Mouse (Mus musculus): ENCODE data around the gene Frzb.

Frzb gene

DNA sequence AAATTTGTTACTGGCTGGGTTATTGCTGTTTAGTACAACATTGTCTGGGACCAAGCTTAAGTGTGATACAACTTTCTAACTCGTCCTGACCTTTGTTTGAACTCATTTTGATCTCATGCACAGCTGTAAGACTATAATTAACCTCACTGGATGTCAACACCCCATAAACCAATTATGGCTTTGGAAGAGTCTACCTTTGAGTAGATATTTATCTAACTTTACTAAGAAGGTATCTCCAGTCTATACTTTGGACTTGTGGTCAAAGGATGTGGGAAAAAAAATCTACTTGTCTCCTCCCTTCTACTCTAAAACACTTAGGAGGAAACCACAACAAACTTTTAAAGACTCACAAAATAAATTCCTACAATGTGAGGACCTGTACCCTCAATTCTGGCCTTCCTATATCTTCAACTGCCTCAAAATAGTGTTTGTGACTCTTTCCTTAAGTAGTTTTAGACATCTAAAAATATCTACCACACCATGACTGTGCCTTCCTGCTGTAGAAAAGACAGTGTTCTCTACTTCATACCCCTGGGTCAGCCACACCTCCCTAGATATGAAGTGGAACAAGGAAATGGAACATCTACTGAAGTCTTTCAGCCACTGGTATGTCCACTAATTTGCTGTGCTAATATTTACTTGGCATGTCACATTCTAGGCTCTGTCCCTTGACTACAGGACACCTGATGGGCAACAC lies 16.9 kb downstream of the Frzb start:
- in situ Hi-C loops (cut with MboI, MseI), result no loop called here

DNA sequence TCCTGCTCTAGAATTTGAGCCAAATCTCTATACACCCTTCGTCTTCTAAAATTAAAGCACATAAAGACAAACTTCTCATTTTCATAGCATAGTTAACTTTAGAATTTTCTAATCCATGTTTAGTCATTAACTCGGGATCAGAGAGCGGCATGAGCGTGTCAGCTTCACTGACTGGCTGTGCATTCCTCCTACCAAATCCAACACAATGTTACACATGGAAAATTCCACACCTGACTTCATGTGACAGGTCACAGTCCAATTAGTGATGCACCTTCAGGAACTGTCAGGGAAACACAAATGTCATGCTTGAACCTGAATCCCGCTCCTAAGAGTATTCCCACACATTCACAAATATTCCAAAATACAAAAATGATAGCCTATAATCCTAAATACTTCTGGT lies 24.3 kb downstream of the Frzb start:
- in situ Hi-C loops (cut with MboI, MseI), result no loop called here

DNA sequence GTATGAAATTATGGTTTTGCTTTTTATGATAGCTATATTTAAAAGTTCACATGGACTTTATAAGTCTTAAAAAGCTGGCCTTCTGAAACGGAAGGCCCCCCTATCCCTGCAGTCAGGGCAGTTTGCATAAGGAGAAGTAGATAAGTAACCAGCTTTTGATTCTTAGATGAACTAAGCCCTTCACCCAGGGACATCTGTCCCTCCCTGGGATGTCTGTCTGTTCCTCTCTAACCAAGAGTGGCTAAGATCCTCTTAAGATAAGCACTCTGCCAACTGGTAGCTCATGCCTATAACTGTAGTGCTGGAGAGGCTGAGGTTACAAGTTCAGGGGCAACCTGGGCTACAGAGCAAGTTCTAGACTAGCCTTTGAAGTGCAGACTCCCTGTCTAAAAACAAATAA lies 25.4 kb downstream of the Frzb start:
- in situ Hi-C loops (cut with MboI, MseI), result no loop called here

DNA sequence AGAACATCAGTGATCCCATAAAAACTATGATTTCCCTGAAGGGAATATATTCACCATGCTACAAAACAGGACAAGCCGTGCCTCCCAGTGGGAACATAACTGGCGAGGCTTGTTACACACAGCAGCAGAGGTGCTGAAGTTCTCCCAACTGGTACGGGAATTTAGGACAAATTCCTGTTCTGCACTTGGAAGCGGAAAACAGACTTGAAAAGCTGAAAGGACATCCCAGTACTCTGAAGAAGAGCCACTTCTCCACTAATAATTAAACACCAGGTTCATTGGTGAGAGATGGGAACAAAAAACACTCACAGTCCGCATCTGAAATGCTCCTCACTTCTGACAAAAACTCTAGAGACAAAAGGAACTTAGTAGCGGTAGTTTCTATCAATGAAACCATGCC lies 31.1 kb downstream of the Frzb start:
- in situ Hi-C loops (cut with MboI, MseI), result no loop called here

DNA sequence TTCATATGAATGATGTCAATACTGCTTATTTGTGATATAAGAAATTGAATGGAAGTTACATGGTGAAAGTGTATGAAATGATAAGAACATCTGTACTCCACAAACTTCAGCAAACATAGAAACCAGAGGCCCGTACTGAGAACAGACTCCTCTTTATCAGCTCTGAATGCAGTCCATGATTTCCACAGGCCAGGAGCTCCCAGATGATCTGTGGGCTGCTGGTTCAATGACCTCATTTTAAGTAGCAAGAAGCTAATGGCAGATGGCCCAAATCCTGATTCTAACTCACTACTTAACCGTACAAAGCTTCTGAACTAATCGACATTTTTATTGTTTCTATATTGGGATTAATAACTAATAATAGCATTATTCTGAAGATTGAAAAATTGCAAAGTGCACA lies 33.0 kb downstream of the Frzb start:
- in situ Hi-C loops (cut with MboI, MseI), result no loop called here

DNA sequence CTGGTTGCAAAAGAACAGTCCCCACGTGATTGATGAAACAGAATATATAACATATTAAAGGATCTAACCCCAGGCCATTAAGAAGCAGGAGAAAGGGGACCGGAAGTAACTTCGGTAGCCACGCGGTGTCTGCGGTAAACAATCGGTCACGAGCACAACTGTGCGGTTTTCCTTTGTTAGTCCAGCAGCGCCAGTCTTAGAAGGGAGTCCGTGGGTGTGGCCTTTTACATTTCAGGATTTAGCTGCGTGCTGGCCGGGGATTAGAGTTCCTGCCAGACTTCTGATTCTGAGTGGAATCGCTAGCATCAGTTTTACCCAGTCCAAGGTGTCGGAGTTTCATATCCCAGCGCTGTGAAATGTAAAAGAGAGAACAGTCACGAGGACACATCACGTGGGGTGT lies 34.3 kb downstream of the Frzb start:
- in situ Hi-C loops (cut with MboI, MseI), result no loop called here

DNA sequence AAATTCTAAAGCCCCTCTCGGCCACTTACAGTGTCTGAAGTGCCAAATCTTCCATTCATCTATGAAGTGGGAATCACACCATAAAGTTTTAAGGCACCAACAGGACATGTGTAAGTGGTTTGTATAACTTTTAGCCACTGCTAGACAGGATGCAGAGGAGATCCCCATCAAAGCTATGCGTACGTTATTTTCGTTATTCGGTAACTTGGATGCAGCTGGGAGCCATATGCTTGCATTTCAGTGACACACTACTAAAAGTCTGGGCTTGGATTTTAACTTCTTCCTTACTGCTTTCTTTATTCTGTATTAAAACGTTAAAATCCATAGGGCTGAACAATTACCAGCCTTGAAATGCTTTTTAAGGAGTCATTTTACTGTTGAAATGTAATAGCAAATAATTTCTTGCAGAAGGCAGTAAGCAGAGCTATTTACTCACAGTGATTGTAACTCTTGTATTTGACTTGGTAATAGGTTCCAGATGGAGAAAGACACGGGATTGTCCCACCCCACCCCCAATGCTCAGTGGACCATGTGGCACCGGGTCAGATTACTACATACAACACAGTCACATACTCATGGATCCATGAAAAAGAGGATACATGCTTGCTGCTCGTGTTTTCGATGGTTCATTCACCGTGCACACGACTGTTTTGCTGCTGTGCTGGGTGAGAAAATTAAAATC lies 37.4 kb downstream of the Frzb start:
- in situ Hi-C loops (cut with MboI, MseI), result no loop called here

DNA sequence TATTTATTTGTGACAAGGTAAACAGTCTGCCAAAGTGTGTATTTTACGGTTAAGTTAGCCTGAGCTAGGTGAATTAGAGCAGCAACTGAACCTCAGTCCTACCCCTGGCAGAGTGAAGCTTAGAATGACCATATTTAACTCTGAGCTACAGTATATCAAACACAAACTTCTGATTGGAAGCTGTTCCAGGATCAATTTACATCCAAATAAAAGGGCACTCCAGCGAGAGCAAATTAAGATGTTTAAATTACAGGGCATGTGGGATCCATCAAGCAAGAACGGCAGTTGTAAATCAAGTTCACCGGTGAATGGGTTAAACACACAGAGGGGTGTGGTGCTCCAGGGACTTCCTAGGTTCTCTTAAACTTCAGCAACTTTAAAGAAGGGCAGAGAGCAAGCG lies 42.7 kb downstream of the Frzb start:
- in situ Hi-C loops (cut with MboI, MseI), result no loop called here

DNA sequence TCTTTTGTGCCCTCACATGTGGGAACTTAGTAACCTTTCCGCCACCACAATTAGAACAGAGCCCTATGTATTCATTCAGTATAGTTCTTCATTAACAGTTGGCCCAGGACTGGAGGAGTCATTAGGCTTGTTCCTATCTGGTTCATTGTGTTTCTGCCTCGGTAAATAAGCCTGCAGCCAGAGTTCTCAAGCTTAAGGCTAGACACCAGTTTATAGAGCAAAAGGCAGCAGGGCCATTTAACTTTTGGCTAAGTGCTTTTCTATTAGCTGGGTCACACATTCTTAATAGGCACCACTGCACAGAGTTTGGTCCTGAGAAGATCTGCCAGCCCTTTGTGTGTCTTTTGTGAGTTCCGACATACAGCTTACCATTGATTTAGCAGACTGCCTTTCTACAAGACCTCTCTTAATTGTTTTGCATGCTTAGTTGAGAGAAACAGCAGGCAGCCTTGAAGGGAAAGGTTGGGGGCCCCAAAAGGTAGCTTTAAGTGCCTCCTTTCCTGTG lies 48.8 kb downstream of the Frzb start:
- in situ Hi-C loops (cut with MboI, MseI), result no loop called here

DNA sequence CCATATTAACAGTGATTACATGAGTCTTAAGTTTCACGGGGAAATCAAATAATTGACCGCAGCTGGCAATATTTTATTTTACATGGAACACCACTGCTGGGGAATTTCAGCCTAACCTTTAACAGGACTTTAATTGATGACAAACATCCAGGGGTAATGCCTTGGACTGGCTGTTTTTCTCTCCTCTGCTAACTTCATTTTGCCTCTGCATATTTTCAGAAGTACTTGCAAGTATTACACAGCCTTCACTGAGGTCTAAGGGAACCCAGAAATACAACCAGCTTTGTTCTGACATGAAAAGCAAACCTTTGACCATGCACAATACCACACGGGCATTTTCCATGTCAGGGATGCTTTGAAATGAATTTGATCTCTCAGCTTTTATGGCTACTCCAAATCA lies 50.6 kb downstream of the Frzb start:
- in situ Hi-C loops (cut with MboI, MseI), result no loop called here

DNA sequence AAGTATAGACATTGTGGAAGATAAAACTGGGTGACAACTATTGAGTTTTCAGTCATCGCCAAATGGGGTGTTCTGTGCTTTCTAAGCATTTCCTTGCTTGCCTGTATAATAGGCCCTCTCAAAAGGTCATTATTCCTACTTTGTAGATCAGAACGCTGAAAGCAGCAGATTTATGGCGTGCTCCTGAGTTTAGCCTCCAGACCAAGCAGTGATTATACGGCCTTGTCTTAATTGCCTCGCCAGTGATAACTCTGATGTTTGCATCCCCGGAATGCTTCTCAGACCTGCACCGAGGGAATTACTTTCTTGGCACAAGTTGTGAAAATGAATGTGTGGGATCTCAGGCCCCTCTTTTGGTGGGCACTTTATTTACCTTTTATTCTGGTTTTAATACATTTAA lies 51.4 kb downstream of the Frzb start:
- in situ Hi-C loops (cut with MboI, MseI), result no loop called here

DNA sequence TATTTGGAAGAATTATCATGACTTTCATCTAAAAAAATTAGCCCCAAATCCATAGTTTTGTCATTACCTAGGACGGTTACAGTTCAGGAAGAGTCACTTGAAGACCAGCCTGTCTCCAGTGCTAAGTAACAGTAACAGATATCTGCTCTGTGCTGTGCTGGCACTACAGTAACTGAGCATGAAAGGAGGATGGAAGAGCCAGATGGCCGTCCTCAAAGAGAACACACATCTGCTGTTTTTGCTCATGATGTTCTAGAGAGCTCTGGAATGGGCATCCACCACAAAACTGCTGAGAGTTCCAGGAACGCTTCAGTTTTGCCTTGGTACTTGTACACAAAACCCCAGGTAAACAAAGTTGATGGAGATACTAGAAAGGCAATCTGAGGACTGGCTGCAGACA lies 59.1 kb downstream of the Frzb start:
- in situ Hi-C loops (cut with MboI, MseI), result no loop called here

DNA sequence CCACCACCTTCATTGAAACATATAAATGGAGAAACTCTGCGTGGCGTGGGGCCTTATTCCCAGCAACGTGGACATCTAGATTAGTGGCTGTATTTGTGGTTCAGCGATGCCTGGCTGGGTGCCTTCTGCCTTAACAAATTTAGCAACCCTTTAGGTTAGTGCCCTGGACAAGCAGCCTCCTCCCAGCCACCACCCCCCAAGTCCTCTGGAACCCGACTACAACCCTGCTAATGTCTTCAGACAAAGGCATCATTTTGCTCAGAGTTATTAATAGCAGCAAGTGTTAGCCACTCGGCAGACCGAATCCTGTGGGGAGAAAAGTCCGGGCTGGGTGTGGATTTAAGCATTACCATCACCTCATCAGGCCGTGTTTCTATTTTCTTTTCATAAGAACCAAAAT lies 59.8 kb downstream of the Frzb start:
- in situ Hi-C loops (cut with MboI, MseI), result no loop called here

DNA sequence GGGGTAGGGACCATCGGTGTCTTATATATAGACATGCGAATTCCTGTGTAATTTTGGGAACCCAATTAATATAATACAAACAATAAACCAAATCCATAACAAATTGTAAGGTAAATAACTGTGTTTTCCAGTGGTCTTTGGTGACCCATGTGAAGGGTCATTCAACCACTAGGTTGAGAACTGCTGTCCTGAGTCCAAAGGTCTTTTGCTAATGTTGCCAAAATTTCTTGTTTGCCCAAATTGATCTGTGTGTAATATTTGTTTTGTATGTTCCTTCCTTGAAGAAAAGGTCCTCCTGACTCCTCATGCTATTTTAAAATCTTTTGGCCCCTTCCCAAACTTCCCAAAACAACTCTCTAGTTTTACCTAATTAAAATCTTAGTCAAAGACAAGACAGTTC lies 61.2 kb downstream of the Frzb start:
- in situ Hi-C loops (cut with MboI, MseI), result no loop called here

DNA sequence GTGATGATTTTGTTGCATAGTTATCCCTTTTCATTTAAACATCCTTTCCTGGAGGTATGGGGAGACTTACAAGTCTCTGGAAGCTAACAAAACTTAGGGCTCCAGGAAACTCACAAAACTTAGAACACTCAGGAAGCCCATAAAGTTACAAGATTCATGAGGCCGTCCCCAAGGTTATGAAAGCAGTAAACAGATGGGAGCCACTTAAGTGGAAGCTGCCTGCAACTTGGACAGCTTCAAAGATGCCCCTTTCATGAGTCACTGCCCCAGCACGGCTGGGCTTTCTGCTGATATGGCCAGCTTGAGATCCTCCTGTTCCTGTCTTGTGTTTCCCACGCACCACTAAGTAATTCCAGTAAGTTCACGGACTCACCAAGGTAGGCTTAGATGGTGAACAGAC lies 63.0 kb downstream of the Frzb start:
- in situ Hi-C loops (cut with MboI, MseI), result no loop called here

DNA sequence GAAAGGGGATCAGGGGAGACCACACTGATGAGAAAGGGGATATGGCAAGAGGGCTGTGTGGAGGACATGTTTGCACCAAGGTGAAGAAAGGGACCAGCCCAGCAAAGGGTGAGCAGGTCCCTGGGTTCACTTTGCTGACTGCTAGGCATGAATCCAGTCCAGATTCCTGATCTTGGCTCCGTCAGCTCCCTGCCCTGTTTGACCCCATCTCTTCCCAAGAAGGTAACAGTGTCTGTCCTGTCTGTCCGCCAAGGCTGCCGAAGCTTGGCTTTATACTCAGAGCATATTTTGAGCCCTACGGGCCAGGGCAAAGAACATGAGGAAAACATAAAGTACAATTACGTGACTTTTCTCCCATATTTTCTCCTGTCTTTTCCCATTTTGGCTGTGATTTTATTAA lies 67.6 kb downstream of the Frzb start:
- in situ Hi-C loops (cut with MboI, MseI), result loop anchor here (10.0 kb wide), 1 partner anchor 85 kb away; no protein-coding TSS in a partner anchor

DNA sequence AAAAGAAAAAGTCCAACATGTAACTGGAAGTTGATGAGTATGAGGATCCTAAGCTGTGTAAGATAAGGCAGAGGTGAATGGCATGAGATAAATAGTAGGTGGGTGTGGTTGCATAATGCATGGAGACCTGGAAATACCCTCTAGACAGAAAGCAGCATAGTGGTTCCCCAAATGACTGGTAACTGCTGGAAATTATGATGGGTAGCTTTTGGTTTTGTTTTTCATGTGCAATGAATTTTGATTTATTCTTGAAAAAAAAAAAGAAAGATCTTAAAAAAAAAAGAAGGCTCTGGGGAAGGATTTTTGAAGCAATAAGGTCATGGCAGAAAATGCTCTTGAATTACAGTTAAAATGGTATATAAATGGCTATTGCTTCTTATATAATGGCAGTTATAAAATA lies 72.5 kb downstream of the Frzb start:
- in situ Hi-C loops (cut with MboI, MseI), result loop anchor here (10.0 kb wide), 1 partner anchor 90 kb away; no protein-coding TSS in a partner anchor

DNA sequence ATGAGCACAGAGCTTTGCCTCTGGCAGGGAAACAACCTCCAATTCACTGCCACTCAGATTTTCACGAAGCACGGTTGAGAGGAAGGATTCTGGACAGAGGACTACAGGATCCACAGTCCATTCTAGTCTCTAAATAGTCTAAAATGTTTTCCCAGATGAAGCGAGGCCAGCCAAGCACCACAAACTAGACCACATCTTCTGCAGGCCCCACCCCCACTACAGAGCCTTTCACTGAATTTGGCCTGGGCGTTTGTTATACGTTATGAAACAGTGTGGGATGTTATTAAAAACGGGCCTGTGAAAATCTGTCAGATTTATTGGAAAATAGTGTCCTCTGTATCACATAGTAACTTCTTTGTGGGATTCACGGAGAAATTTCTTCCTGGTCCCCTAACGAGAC lies 76.0 kb downstream of the Frzb start:
- in situ Hi-C loops (cut with MboI, MseI), result loop anchor here (10.0 kb wide), 1 partner anchor 93 kb away; no protein-coding TSS in a partner anchor

Measured in T-helper 2 cell (primary cell).